Mouse (Mus musculus): Measurements from ENCODE around the gene Brd7. TPM values are rescaled to one million over a fixed set of nuclear protein-coding genes. Genes with fewer than 3 reads are reported as not detected.

Gene Brd7
- polyA plus RNA-seq, 1 experiment from 2014 or later: 74.4 TPM

GRCm38 (mm10) chr8:88288622-88289242, 73.3 kb downstream of the Brd7 start:
- Histone ChIP-seq H3K36me3 (no peaks in the 10 kb centered on the region), H3K4me3 (replicated peaks) (no peak overlapping the region), H3K9me3 (replicated peaks) (no peaks in the 10 kb centered on the region), H3K27me3 (no peaks in the 10 kb centered on the region), H3K9ac (no peak overlapping the region), H3K27ac (no peak overlapping the region), H3K4me2 (no peak overlapping the region), H3K4me1 (peaks cover 17% of the 10 kb centered on the region)
- WGBS: 63% methylated on average over 12 of the region's 12 CpGs
- no peak for ATAC-seq (replicated peaks; ENCODE audit: low FRiP score)

- H3K4me1 ChIP-seq: peaks cover 17% of the 10 kb centered on the region
- no peak for ATAC-seq (replicated peaks; ENCODE audit: low FRiP score)
- no peak overlapping the region for H3K9ac ChIP-seq
- H3K27me3 ChIP-seq: no peaks in the 10 kb centered on the region
- WGBS: 88% methylated on average over 14 of the region's 14 CpGs
- no peak overlapping the region for H3K4me3 ChIP-seq (replicated peaks)
- no peak overlapping the region for H3K27ac ChIP-seq
- no peaks in the 10 kb centered on the region for H3K36me3 ChIP-seq
- no peak overlapping the region for H3K4me2 ChIP-seq
- no peaks in the 10 kb centered on the region for H3K9me3 ChIP-seq (replicated peaks)
These were observed 75.5 kb downstream of the Brd7 start for GRCm38 (mm10) chr8:88286421-88286960.

- no peak; the same call in 1 of the 2 replicates for ATAC-seq (replicated peaks; ENCODE audit: low FRiP score)
- WGBS: 79% methylated on average over 8 of the region's 8 CpGs
- no peak overlapping the region for H3K4me2 ChIP-seq
- H3K9me3 ChIP-seq (replicated peaks): no peaks in the 10 kb centered on the region
- peaks cover 17% of the 10 kb centered on the region for H3K4me1 ChIP-seq
- no peak overlapping the region for H3K27ac ChIP-seq
- H3K27me3 ChIP-seq: no peaks in the 10 kb centered on the region
- no peak overlapping the region for H3K9ac ChIP-seq
- H3K4me3 ChIP-seq (replicated peaks): no peak overlapping the region
- H3K36me3 ChIP-seq: no peaks in the 10 kb centered on the region
These were observed 76.3 kb downstream of the Brd7 start for GRCm38 (mm10) chr8:88285469-88286356.

- Histone ChIP-seq H3K4me1 (peaks cover 17% of the 10 kb centered on the region), H3K27me3 (no peaks in the 10 kb centered on the region), H3K36me3 (no peaks in the 10 kb centered on the region), H3K27ac (no peak overlapping the region), H3K9me3 (replicated peaks) (no peaks in the 10 kb centered on the region), H3K4me3 (replicated peaks) (no peak overlapping the region), H3K4me2 (no peak overlapping the region), H3K9ac (no peak overlapping the region)
- no peak for ATAC-seq (replicated peaks; ENCODE audit: low FRiP score)
- WGBS: 47% methylated on average over 7 of the region's 7 CpGs
These were observed 77.3 kb downstream of the Brd7 start for GRCm38 (mm10) chr8:88284738-88285137.

DNA sequence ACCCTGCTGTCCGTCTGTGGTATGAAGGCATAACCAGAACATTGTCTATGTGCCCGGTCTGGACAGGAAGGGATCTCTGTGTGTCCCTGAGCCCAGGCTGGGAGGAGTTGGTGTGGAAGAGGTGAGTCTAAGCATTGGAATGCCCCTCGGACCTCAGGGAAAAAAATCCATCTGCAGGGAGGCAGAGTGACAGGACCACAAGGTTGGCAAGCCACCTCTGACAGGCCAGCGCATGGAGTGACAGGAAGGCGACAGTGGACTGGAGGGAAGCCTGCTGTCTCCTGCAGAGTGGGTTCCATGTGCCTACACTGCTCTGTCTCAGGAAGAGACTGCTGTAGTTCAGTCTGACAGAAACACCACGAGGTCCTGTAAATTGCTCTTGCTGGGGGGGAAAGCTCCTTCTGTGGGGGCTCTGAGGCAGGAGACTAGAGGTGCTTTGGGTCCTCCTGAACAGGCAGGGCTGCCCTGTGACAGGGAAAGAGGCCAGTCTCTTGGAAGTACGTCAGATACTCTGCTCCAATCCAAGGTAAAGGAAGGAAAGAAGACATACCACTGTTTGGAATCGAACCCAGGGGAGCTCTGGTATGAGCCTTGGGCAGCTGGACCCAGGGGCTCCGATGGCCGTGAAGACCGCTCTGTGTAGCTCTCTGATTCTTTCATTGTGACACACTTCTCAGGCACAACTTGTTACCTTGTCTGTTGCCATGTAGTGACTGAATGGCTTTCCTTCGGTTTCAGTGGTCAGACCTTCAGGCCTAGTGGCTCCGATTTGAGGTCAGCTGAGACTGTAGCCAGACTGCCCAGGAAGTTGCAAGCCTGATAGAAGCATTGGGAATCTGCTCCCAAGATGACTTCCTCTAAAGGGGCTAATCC, 78.5 kb downstream of the Brd7 start:
- no peak overlapping the region for H3K4me2 ChIP-seq
- H3K9ac ChIP-seq: no peak overlapping the region
- no peak for ATAC-seq (replicated peaks; ENCODE audit: low FRiP score)
- H3K27ac ChIP-seq: no peak overlapping the region
- H3K27me3 ChIP-seq: no peaks in the 10 kb centered on the region
- WGBS: 82% methylated on average over 13 of the region's 13 CpGs
- peaks cover 11% of the 10 kb centered on the region; the same call in 1 of the 2 replicates for H3K4me1 ChIP-seq
- H3K4me3 ChIP-seq (replicated peaks): no peak overlapping the region
- no peaks in the 10 kb centered on the region for H3K36me3 ChIP-seq
- H3K9me3 ChIP-seq (replicated peaks): no peaks in the 10 kb centered on the region

- H3K9me3 ChIP-seq (replicated peaks): no peaks in the 10 kb centered on the region
- H3K36me3 ChIP-seq: no peaks in the 10 kb centered on the region
- no peak overlapping the region for H3K27ac ChIP-seq
- H3K4me2 ChIP-seq: no peak overlapping the region
- H3K27me3 ChIP-seq: no peaks in the 10 kb centered on the region
- WGBS: 27% methylated on average over 8 of the region's 8 CpGs
- H3K9ac ChIP-seq: no peak overlapping the region
- no peak for ATAC-seq (replicated peaks; ENCODE audit: low FRiP score)
- peaks cover 7% of the 10 kb centered on the region; the same call in 1 of the 2 replicates for H3K4me1 ChIP-seq
- no peak overlapping the region for H3K4me3 ChIP-seq (replicated peaks)
These were observed 79.3 kb downstream of the Brd7 start for GRCm38 (mm10) chr8:88282684-88283083.

Other genes with a start within 250 kb of the Brd7 start
- gene Cnep1r1, start 243.4 kb downstream of the Brd7 start, polyA plus RNA-seq (2015; fragmentation: Nextera tagmentation; extraction: Ambion mirVana): 59.5 and 60.6 TPM in 2 replicates
- gene Heatr3, start 224.3 kb downstream of the Brd7 start, polyA plus RNA-seq (2015; fragmentation: Nextera tagmentation; extraction: Ambion mirVana): 47.2 and 51.0 TPM in 2 replicates
- gene Tent4b, start 163.0 kb downstream of the Brd7 start, polyA plus RNA-seq (2015; fragmentation: Nextera tagmentation; extraction: Ambion mirVana): 8.5 and 8.9 TPM in 2 replicates
- 2.9 and 3.1 TPM in 2 replicates for gene Adcy7, start 89.8 kb downstream of the Brd7 start, polyA plus RNA-seq (2015; fragmentation: Nextera tagmentation; extraction: Ambion mirVana)
- 60.0 and 68.1 TPM in 2 replicates for gene Nkd1, start 159.2 kb upstream of the Brd7 start, polyA plus RNA-seq (2015; fragmentation: Nextera tagmentation; extraction: Ambion mirVana)

Data from kidney, embryonic 15.5 days (tissue).